Mouse (Mus musculus) heart, adult 2 months (tissue): ENCODE results near the gene Itga11.

Source experiments
- CTCF ChIP-seq: fragments of 200-600 bp; IDR thresholded peaks from 2 replicates; pipeline ENCODE4 v1.8.1; 2022; ENCODE audit warnings: antibody characterized with exemption, mild to moderate bottlenecking, moderate library complexity
- EP300 ChIP-seq: fragments of 200-500 bp; IDR thresholded peaks from 2 replicates; pipeline ENCODE4 v1.6.1; 2011; ENCODE audit warnings: low read depth, low read length, control low read depth; ENCODE audit not compliant: insufficient read depth

GRCm38 (mm10) chr9:62650764-62651163 is 26.9 kb upstream of the Itga11 start:
- TF ChIP-seq CTCF, result no peak
- TF ChIP-seq EP300, result no peak
